In the genomic region with DNA sequence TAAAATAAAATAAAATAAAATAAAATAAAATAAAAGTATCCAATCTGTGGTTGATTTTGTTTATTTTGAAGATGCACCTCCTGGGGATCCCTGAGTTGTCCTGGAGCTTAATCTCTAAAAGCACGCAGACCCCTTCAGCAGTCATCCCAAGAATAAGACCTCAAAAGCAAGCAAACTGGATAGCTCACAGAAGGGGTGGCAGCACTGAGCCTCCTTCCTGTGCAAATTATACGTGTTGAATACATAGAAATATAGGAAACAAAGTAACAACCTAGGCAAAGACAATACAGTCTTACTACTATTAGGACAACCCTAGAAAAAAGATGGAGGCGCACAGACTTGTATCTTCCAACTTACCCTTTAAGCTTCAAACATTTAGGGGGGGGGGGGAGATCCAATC, we compare ENCODE assay signal across 16 mouse cellular contexts. TPM values are rescaled to one million over a fixed set of nuclear protein-coding genes. Genes with fewer than 3 reads are reported as not detected.
A peak's percentile ranks its signal among the peaks of the same experiment; 100 is the strongest.
DNase-seq lines count a peak whose midpoint lies in the region; ATAC-seq and TF ChIP-seq lines count a peak whose summit lies in the region.
"Had no signal": no experiment of that assay in that cellular context is flagged by ENCODE, and none has a peak within 500 bp of the region (broad histone marks: within the 10 kb centered on the region; RNA-seq: fewer than 3 reads in every experiment).

No protein-coding gene starts in this region.

- H3K79me2 ChIP-seq in CH12.LX (replicated peaks; ENCODE audit: control insufficient read depth, extremely low read depth, insufficient read depth, poor library complexity, severe bottlenecking): peaks cover 33% of the 10 kb centered on the region

- TF ChIP-seq POLR2A in CH12.LX (IDR thresholded peaks at IDR 0.05; ENCODE audit: low read depth, low read length): no peak

- in situ Hi-C loops in CH12.LX (cut with MboI; ENCODE audit: low pct_ligation_motif_present, low pct_unique_long_range_greater_than_20kb, low sequenced_read_pairs): loop anchor here (25.0 kb wide), 1 partner anchor 787 kb away; a partner anchor contains a TSS

- peak overlapping the region; percentile 96; the same call in 1 of the 2 replicates for H3K4me2 ChIP-seq in hindbrain, embryonic 14.5 days (replicated peaks)
- H3K4me2 ChIP-seq in hindbrain, embryonic 12.5 days (replicated peaks): no peak overlapping the region
- H3K4me2 ChIP-seq in midbrain, embryonic 16.5 days (ENCODE audit: low read length): peak overlapping the region; percentile 94; the same call in 1 of the 2 replicates
- H3K4me2 ChIP-seq in midbrain, embryonic 14.5 days (ENCODE audit: low read length): no peak overlapping the region
- H3K4me2 ChIP-seq in CH12.LX (ENCODE audit: insufficient read depth, low read depth, poor library complexity, severe bottlenecking): no peak overlapping the region; the same call in 1 of the 2 replicates
- peak overlapping the region; percentile 99; the same call in 1 of the 2 replicates for H3K4me2 ChIP-seq in neural tube, embryonic 15.5 days

- H3K36me3 ChIP-seq in hindbrain, embryonic 14.5 days (replicated peaks; ENCODE audit: control insufficient read depth, insufficient read depth): no peaks in the 10 kb centered on the region
- no peaks in the 10 kb centered on the region for H3K36me3 ChIP-seq in hindbrain, embryonic 12.5 days
- H3K36me3 ChIP-seq in midbrain, embryonic 16.5 days (ENCODE audit: control insufficient read depth, insufficient read depth, low read length): no peaks in the 10 kb centered on the region
- no peaks in the 10 kb centered on the region for H3K36me3 ChIP-seq in midbrain, embryonic 14.5 days (ENCODE audit: control insufficient read depth, insufficient read depth, low read length)
- H3K36me3 ChIP-seq in CH12.LX (replicated peaks in 1 of 2; ENCODE audit: control insufficient read depth in 1 of 2, insufficient read depth in 1 of 2, low read length in 1 of 2): peaks cover 0 to 8% of the 10 kb centered on the region in 2 experiments
- no peaks in the 10 kb centered on the region for H3K36me3 ChIP-seq in neural tube, embryonic 15.5 days
- H3K36me3 ChIP-seq: heart, embryonic 10.5 days; lung, embryonic 15.5 days had no signal

- no peaks in the 10 kb centered on the region; the same call in 1 of the 2 replicates for H3K4me1 ChIP-seq in hindbrain, embryonic 14.5 days (replicated peaks; ENCODE audit: control insufficient read depth, insufficient read depth, low read length)
- H3K4me1 ChIP-seq in hindbrain, embryonic 12.5 days: peaks cover 12% of the 10 kb centered on the region
- peaks cover 8% of the 10 kb centered on the region for H3K4me1 ChIP-seq in midbrain, embryonic 16.5 days (ENCODE audit: control insufficient read depth, insufficient read depth, low read length)
- H3K4me1 ChIP-seq in midbrain, embryonic 14.5 days (ENCODE audit: control insufficient read depth, insufficient read depth, low read length): 0 out of 2 replicates have a peak, but pooled peaks cover 2% of the 10 kb centered on the region
- H3K4me1 ChIP-seq in CH12.LX (ENCODE audit: control insufficient read depth in 1 of 2, insufficient read depth in 2 of 2): peaks cover 0 to 28% of the 10 kb centered on the region in 2 experiments; a peak in 2 of 4 replicates
- H3K4me1 ChIP-seq in neural tube, embryonic 15.5 days: peaks cover 22% of the 10 kb centered on the region

- H3K9me3 ChIP-seq in hindbrain, embryonic 14.5 days (ENCODE audit: control insufficient read depth, low read length): no peaks in the 10 kb centered on the region
- no peaks in the 10 kb centered on the region for H3K9me3 ChIP-seq in hindbrain, embryonic 12.5 days (replicated peaks)
- H3K9me3 ChIP-seq in midbrain, embryonic 16.5 days (replicated peaks; ENCODE audit: control insufficient read depth, low read length, poor library complexity, severe bottlenecking): no peaks in the 10 kb centered on the region
- H3K9me3 ChIP-seq in midbrain, embryonic 14.5 days (ENCODE audit: control insufficient read depth, low read length): no peaks in the 10 kb centered on the region
- H3K9me3 ChIP-seq in CH12.LX (replicated peaks; ENCODE audit: low read length): no peaks in the 10 kb centered on the region
- no peaks in the 10 kb centered on the region for H3K9me3 ChIP-seq in neural tube, embryonic 15.5 days (replicated peaks)
- H3K9me3 ChIP-seq: heart, embryonic 10.5 days; lung, embryonic 15.5 days had no signal

- dilution Hi-C loops in CH12.LX (cut with MboI; ENCODE audit: extremely low pct_ligation_motif_present, extremely low pct_unique_long_range_greater_than_20kb, low sequenced_read_pairs): no loop called here

- no peak overlapping the region for H3K9ac ChIP-seq in hindbrain, embryonic 14.5 days
- no peak overlapping the region for H3K9ac ChIP-seq in hindbrain, embryonic 12.5 days
- H3K9ac ChIP-seq in midbrain, embryonic 16.5 days (ENCODE audit: low read depth, low read length): no peak overlapping the region
- no peak overlapping the region for H3K9ac ChIP-seq in midbrain, embryonic 14.5 days (replicated peaks; ENCODE audit: low read length)
- 0 out of 2 replicates have a peak overlapping the region, but pooled peaks have one; percentile 72 for H3K9ac ChIP-seq in CH12.LX (ENCODE audit: insufficient read depth, low read depth)
- H3K9ac ChIP-seq in neural tube, embryonic 15.5 days (replicated peaks): no peak overlapping the region

- TF ChIP-seq RAD21 in CH12.LX (IDR thresholded peaks at IDR 0.05; ENCODE audit: low read depth, low read length): no peak

- no peaks in the 10 kb centered on the region for H3K27me3 ChIP-seq in hindbrain, embryonic 14.5 days (ENCODE audit: control insufficient read depth, insufficient read depth, low read length)
- H3K27me3 ChIP-seq in hindbrain, embryonic 12.5 days: no peaks in the 10 kb centered on the region
- H3K27me3 ChIP-seq in midbrain, embryonic 16.5 days (ENCODE audit: control insufficient read depth, insufficient read depth, low read depth, low read length): no peaks in the 10 kb centered on the region
- no peaks in the 10 kb centered on the region for H3K27me3 ChIP-seq in midbrain, embryonic 14.5 days (ENCODE audit: control insufficient read depth, insufficient read depth, low read length)
- no peaks in the 10 kb centered on the region for H3K27me3 ChIP-seq in CH12.LX (replicated peaks)
- no peaks in the 10 kb centered on the region for H3K27me3 ChIP-seq in neural tube, embryonic 15.5 days (replicated peaks)
- H3K27me3 ChIP-seq: lung, embryonic 15.5 days had no signal

- no peak for DNase-seq in hindbrain, embryonic 14.5 days (ENCODE audit: low spot score)
- DNase-seq in midbrain, embryonic 14.5 days: no peak
- no peak for DNase-seq in CH12.LX (ENCODE audit: extremely low read depth)
- no peak for DNase-seq in T-cell, adult 2 months (ENCODE audit: low spot score)
- DNase-seq: adrenal gland, adult 8-10 months; cerebellum, postnatal 25 days; gastrocnemius, postnatal 36 days; heart, postnatal 14 days; left cerebral cortex, postnatal 4 days; retina, postnatal 1 day; right cerebral cortex, postnatal 4 days had no signal

- H3K4me3 ChIP-seq in hindbrain, embryonic 14.5 days (replicated peaks; ENCODE audit: low read length): no peak overlapping the region
- no peak overlapping the region for H3K4me3 ChIP-seq in hindbrain, embryonic 12.5 days
- no peak overlapping the region for H3K4me3 ChIP-seq in midbrain, embryonic 16.5 days (ENCODE audit: low read depth, low read length)
- no peak overlapping the region for H3K4me3 ChIP-seq in midbrain, embryonic 14.5 days (replicated peaks; ENCODE audit: low read depth, low read length)
- H3K4me3 ChIP-seq in CH12.LX (replicated peaks in 1 of 3; ENCODE audit: low read depth in 2 of 3, low read length in 2 of 3, poor library complexity in 1 of 3): no peak overlapping the region
- H3K4me3 ChIP-seq in neural tube, embryonic 15.5 days (replicated peaks): no peak overlapping the region

- WGBS in hindbrain, embryonic 14.5 days: 68% methylated on average over 3 of the region's 3 CpGs
- WGBS in hindbrain, embryonic 12.5 days: 77% methylated on average over 3 of the region's 3 CpGs
- WGBS in midbrain, embryonic 16.5 days: 71% methylated on average over 3 of the region's 3 CpGs
- 71% methylated on average over 3 of the region's 3 CpGs for WGBS in midbrain, embryonic 14.5 days
- WGBS in neural tube, embryonic 15.5 days: 75% methylated on average over 3 of the region's 3 CpGs

- H3K27ac ChIP-seq in hindbrain, embryonic 14.5 days: no peak overlapping the region
- H3K27ac ChIP-seq in hindbrain, embryonic 12.5 days: no peak overlapping the region
- H3K27ac ChIP-seq in midbrain, embryonic 16.5 days (ENCODE audit: low read length): no peak overlapping the region
- no peak overlapping the region for H3K27ac ChIP-seq in midbrain, embryonic 14.5 days (replicated peaks; ENCODE audit: low read depth, low read length)
- no peak overlapping the region for H3K27ac ChIP-seq in CH12.LX (ENCODE audit: insufficient read depth, low read depth)
- no peak overlapping the region for H3K27ac ChIP-seq in neural tube, embryonic 15.5 days (replicated peaks)
- H3K27ac ChIP-seq: lung, embryonic 15.5 days had no signal

- no peak for ATAC-seq in hindbrain, embryonic 14.5 days (ENCODE audit: low FRiP score)
- ATAC-seq in hindbrain, embryonic 12.5 days (ENCODE audit: low FRiP score): no peak
- no peak for ATAC-seq in midbrain, embryonic 16.5 days
- ATAC-seq in midbrain, embryonic 14.5 days (ENCODE audit: low FRiP score, low TSS enrichment): no peak
- no peak for ATAC-seq in neural tube, embryonic 15.5 days (ENCODE audit: low FRiP score)

- peak; percentile 1; the same call in 1 of the 2 replicates for TF ChIP-seq EP300 in CH12.LX (IDR thresholded peaks at IDR 0.05; ENCODE audit: low read length)

- TF ChIP-seq CTCF in CH12.LX (conservative IDR thresholded peaks at IDR 0.05 in 1 of 2, IDR thresholded peaks at IDR 0.05 in 1 of 2; ENCODE audit: low read depth in 2 of 2, low read length in 2 of 2): peak in 1 of 2 experiments; percentile 42; a peak in 2 of 4 replicates

TF ChIP-seq in CH12.LX, 34 proteins besides CTCF, POLR2A, EP300 and RAD21 (continues in another document):
- TF ChIP-seq GABPA (IDR thresholded peaks at IDR 0.05; ENCODE audit: insufficient replicate concordance, low read depth, low read length) (no peak), CHD1 (IDR thresholded peaks at IDR 0.05; ENCODE audit: low read depth, low read length) (no peak), ZC3H11A (IDR thresholded peaks at IDR 0.05; ENCODE audit: low read depth, low read length) (no peak), CHD2 (IDR thresholded peaks at IDR 0.05; ENCODE audit: low read length) (no peak), IRF4 (IDR thresholded peaks at IDR 0.05; ENCODE audit: low read depth, low read length) (no peak)

RNA-seq across cellular contexts. Expression of a gene that starts 1.0 kb away (rescaled TPM):
- polyA plus RNA-seq in hindbrain, embryonic 14.5 days (2014; fragmentation: Nextera tagmentation; extraction: Ambion mirVana): 348 and 378 TPM in 2 replicates
- polyA plus RNA-seq in hindbrain, embryonic 12.5 days (2016; fragmentation: Nextera tagmentation; extraction: Ambion mirVana): 84.9 and 91.5 TPM in 2 replicates
- polyA plus RNA-seq in midbrain, embryonic 16.5 days (2015; fragmentation: Nextera tagmentation; extraction: Ambion mirVana): 470 and 501 TPM in 2 replicates
- 241 and 275 TPM in 2 replicates for polyA plus RNA-seq in midbrain, embryonic 14.5 days (2014; fragmentation: Nextera tagmentation; extraction: Ambion mirVana)
- total RNA-seq in CH12.LX (2012; rRNA removed) (247 and 417 TPM in 2 replicates), CH12.LX (2014; rRNA removed) (204 and 211 TPM in 2 replicates)
- polyA plus RNA-seq in CH12.LX (2012; ENCODE audit: insufficient read length, low read depth): 239 and 265 TPM in 2 replicates
- polyA plus RNA-seq in neural tube, embryonic 15.5 days (2015; fragmentation: Nextera tagmentation; extraction: Ambion mirVana): 441 and 554 TPM in 2 replicates

Comparison
In these comparisons a context has a peak if more than half of its experiments do, and no peak if none do; other contexts are left out.
1. H3K4me2 ChIP-seq: peak in hindbrain, embryonic 14.5 days (single experiment), midbrain, embryonic 16.5 days (single experiment) and neural tube, embryonic 15.5 days (single experiment); none in hindbrain, embryonic 12.5 days (single experiment), midbrain, embryonic 14.5 days (single experiment) and CH12.LX (single experiment).